Mouse (Mus musculus) midbrain, embryonic 11.5 days (tissue): ENCODE measurements around the gene Rpl13a. TPM values are rescaled to one million over a fixed set of nuclear protein-coding genes. Genes with fewer than 3 reads are reported as not detected.
"Not testable (repeated sequence)": the region's sequence is repeated elsewhere in the genome, so short reads cannot be mapped to it uniquely, and the experiment has no call there.

Experiments
- ATAC-seq: fragments of 200-750 bp; cut with Nextera tagmentation; 2 replicates; pipeline ENCODE4 v1.8.0; 2017; ENCODE audit warnings: moderate TSS enrichment, moderate library complexity; ENCODE audit not compliant: low FRiP score
- DNase-seq: peaks from one replicate; pipeline ENCODE4 v3.0.0; 2015; ENCODE audit warnings: low spot score; ENCODE audit errors: missing footprints
- H3K27ac ChIP-seq: fragments of 300-500 bp; sonication (generic); 2 replicates; pipeline ENCODE4 v1.5.1; 2014; ENCODE audit warnings: low read depth, low read length
- H3K27me3 ChIP-seq: fragments of 300-500 bp; sonication (generic); 2 replicates; pipeline ENCODE4 v1.6.1; 2014; ENCODE audit warnings: mild to moderate bottlenecking, low read length, moderate library complexity, mixed read lengths; ENCODE audit not compliant: control insufficient read depth, insufficient read depth
- H3K36me3 ChIP-seq: fragments of 300-500 bp; sonication (generic); 2 replicates; pipeline ENCODE4 v1.6.1; 2014; ENCODE audit warnings: mild to moderate bottlenecking, low read length, moderate library complexity, mixed read lengths; ENCODE audit not compliant: control insufficient read depth, insufficient read depth
- H3K4me1 ChIP-seq: fragments of 300-500 bp; sonication (generic); 2 replicates; pipeline ENCODE4 v1.6.1; 2014; ENCODE audit warnings: low read length; ENCODE audit not compliant: control insufficient read depth, insufficient read depth
- H3K4me2 ChIP-seq: fragments of 300-500 bp; sonication (generic); 2 replicates; pipeline ENCODE4 v1.6.1; 2014; ENCODE audit warnings: mild to moderate bottlenecking, moderate library complexity
- H3K4me3 ChIP-seq: fragments of 300-500 bp; sonication (generic); 2 replicates; pipeline ENCODE4 v1.5.1; 2014; ENCODE audit warnings: low read depth, low read length
- H3K9ac ChIP-seq: fragments of 300-500 bp; sonication (generic); 2 replicates; pipeline ENCODE4 v1.6.1; 2014; ENCODE audit warnings: low read length
- H3K9me3 ChIP-seq: fragments of 300-500 bp; sonication (generic); 2 replicates; pipeline ENCODE4 v1.6.1; 2016; ENCODE audit warnings: low read length; ENCODE audit not compliant: control insufficient read depth
- WGBS: fragments of 180-500 bp; shearing (Covaris S2); extraction: QIAGEN DNeasy Blood & Tissue Kit; methylation state at CpG from one replicate; pipeline ENCODE4 v1.1.7; 2014; 5-methylcytosine and 5-hydroxymethylcytosine counted together
- polyA plus RNA-seq: library from polyadenylated mRNA; unstranded; fragments of >200 nt; fragmentation: Nextera tagmentation; extraction: Ambion mirVana; gene quantifications from 2 replicates; pipeline ENCODE4 v1.2.1, GENCODE M21; 2014

The Rpl13a gene
- polyA plus RNA-seq, 1 experiment from 2014 or later, result 1,290 TPM

DNA sequence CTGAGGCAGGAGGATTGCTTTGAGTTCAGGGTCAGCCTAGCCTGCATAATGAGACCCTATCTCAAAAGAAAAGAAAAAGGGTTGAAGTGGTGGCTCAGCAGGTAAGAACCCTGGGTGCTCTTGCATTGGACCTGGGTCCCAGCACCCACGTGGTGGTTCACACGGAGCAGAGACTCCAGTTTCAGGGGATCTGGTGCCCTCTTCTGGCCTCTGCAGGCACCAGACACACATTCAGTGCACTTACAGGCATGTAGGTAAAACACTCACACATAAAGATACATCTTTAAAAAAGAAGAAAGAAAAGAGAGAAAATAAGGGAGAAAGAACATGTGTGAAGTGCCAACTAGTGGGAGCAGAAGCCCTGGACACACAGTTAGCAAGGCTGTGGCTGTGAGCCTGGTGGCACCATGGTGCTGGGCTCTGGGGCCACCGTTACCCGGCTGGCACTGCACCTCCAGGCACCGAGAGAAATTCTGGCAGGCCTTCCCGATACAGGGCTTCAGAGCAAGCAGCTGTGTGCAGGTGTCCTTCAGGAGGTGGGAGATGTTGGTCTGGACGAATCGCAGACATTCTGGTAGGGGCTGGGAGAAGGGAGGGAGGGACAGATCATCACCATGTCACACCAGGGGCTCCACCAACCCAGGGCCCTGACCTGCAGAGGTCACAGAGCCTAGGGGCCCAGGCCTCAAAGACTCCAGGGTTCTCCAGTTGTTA is 5.0 kb upstream of the Rpl13a start:
- DNase-seq, result no peak
- no peak overlapping the region for H3K4me2 ChIP-seq
- H3K9ac ChIP-seq, result no peak overlapping the region
- H3K36me3 ChIP-seq, result no peaks in the 10 kb centered on the region
- H3K9me3 ChIP-seq, result no peaks in the 10 kb centered on the region
- H3K27ac ChIP-seq, result no peak overlapping the region
- peaks cover 9% of the 10 kb centered on the region; the same call in 1 of the 2 replicates for H3K27me3 ChIP-seq
- peaks cover 8% of the 10 kb centered on the region for H3K4me1 ChIP-seq
- 85% methylated on average over 8 of the region's 8 CpGs for WGBS
- no peak overlapping the region for H3K4me3 ChIP-seq
- ATAC-seq, result no peak

DNA sequence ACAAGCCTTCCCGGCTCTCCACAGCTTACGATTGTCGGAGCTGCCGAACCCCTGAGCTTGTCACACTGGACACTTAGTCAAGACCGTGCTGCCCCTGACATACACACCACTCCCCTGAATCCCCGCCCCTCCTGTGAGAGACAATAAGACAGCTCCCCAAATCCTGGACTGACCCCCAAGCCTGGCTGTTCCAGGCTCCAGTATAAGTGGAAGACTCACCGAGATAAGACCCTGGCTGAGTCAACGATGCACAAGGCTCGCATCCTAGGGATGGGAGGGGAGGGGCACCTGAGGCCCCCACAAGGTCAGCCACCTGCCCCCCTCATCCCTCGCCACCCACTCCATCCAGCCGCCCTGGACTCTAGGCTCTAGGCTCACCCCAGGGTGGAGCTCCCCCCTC is 3.3 kb upstream of the Rpl13a start:
- Histone ChIP-seq H3K9ac (0 out of 2 replicates have a peak overlapping the region, but pooled peaks have one; percentile 27), H3K27me3 (peaks cover 9% of the 10 kb centered on the region; the same call in 1 of the 2 replicates), H3K36me3 (peaks cover 7% of the 10 kb centered on the region), H3K9me3 (no peaks in the 10 kb centered on the region), H3K4me1 (peaks cover 15% of the 10 kb centered on the region), H3K4me3 (no peak overlapping the region), H3K4me2 (no peak overlapping the region), H3K27ac (no peak overlapping the region)
- WGBS, result 83% methylated on average over 11 of the region's 11 CpGs
- DNase-seq, result no peak
- no peak for ATAC-seq

DNA sequence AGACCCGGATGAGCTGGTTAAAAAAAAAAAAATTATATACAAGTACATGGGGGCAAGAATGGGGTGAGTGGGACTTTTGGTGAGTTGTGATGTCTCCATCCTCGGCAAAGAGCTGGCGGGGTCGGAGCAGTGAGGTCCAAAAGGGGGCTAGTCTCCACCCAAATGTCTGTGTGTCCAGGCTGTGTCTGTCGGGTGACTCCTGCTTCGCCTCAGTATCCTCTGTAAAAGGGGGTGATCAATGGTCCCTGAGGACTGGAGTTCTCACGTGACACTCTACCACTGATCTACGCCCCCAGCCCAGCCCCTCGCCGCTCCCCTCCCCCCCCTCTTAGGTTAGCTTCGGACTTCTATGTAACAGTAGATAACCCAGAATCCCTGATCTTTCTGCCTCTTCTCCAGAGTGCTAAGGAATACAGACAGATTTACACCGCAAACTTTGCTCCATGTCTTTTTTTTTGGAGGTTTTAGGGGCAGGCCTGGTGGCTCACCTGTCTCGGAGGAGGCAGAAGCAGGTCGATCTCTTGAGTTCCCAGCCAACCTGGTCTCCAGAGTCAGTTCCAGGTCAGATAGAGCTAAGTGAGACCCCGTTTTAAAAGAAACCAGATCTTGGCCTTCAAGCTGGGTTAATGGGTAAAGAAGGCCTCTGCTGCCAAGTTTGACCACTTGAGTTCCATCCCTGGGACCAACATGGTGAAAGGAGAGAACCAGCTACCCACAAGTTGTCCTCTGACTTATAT is 1.4 kb upstream of the Rpl13a start:
- peak; percentile 89 for DNase-seq
- peak overlapping the region; percentile 83 for H3K9ac ChIP-seq
- H3K4me1 ChIP-seq, result peaks cover 24% of the 10 kb centered on the region

DNA sequence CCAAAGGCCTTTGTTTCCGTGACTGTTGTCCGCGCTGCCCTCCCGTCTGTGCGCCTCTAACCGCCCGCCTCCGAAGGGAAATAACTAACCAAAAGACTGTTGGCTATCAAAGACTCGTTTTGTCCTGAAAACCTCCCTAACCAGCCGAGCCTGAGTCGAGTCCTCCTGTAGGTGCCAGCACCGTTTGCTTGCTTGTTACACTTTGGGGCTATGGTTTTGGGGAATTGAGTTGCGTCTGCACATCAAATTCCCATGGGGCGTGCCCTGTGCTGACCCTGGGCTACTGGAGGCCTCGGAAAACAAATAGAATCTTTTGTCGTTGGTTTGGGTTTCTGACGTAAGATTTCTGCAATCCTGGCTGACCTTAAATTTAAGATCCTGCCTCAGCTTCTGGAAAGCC is 757 bp upstream of the Rpl13a start:
- Histone ChIP-seq H3K36me3 (peaks cover 25% of the 10 kb centered on the region), H3K4me1 (peaks cover 26% of the 10 kb centered on the region), H3K9me3 (no peaks in the 10 kb centered on the region), H3K4me2 (peak overlapping the region; percentile 59), H3K4me3 (peak overlapping the region; percentile 96), H3K9ac (peak overlapping the region; percentile 83), H3K27me3 (no peaks in the 10 kb centered on the region), H3K27ac (peak overlapping the region; percentile 83)
- no peak for ATAC-seq
- DNase-seq, result no peak
- WGBS, result under 1% methylated on average over 17 of the region's 17 CpGs

More for the DNA sequence above, 1.4 kb upstream of the Rpl13a start:
- ATAC-seq, result no peak
- Histone ChIP-seq H3K4me2 (peak overlapping the region; percentile 59), H3K27me3 (peaks cover under 1% of the 10 kb centered on the region; the same call in 1 of the 2 replicates), H3K27ac (peak overlapping the region; percentile 83), H3K9me3 (no peaks in the 10 kb centered on the region), H3K4me3 (peak overlapping the region; percentile 96), H3K36me3 (peaks cover 25% of the 10 kb centered on the region)
- WGBS, result 52% methylated on average over 15 of the region's 15 CpGs

DNA sequence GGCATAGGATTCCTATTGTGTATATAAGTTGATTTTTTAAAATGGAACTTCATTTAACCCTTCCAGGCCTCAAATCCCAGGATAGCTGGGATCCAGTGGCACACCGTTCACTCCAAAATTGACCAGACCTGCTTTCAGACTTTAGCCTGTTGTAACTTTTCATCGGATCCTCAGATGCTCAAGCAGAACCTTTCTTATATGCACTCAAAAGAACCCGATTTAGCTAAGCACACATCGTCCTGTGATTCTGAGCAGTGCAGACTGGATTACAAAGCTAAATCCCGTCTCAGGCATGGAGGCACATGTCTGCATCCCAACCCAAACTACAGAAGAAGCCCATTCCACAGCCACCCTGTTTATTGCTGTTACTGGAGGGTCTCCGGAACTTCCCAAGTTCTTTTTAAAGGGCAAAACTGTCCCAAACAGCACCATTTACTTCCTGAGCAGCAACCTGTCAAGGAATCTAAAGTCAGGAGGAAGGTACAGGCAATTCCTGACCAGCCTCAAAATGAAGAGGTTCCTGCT is 799 bp downstream of the Rpl13a start:
- Histone ChIP-seq H3K9ac (peak overlapping the region; percentile 100), H3K4me3 (peak overlapping the region; percentile 96), H3K9me3 (no peaks in the 10 kb centered on the region), H3K4me1 (peaks cover 32% of the 10 kb centered on the region), H3K4me2 (peak overlapping the region; percentile 64), H3K36me3 (peaks cover 29% of the 10 kb centered on the region), H3K27ac (peak overlapping the region; percentile 87), H3K27me3 (no peaks in the 10 kb centered on the region)
- DNase-seq (peak; percentile 89), ATAC-seq (no peak)
- WGBS, result 3% methylated on average over 6 of the region's 6 CpGs

DNA sequence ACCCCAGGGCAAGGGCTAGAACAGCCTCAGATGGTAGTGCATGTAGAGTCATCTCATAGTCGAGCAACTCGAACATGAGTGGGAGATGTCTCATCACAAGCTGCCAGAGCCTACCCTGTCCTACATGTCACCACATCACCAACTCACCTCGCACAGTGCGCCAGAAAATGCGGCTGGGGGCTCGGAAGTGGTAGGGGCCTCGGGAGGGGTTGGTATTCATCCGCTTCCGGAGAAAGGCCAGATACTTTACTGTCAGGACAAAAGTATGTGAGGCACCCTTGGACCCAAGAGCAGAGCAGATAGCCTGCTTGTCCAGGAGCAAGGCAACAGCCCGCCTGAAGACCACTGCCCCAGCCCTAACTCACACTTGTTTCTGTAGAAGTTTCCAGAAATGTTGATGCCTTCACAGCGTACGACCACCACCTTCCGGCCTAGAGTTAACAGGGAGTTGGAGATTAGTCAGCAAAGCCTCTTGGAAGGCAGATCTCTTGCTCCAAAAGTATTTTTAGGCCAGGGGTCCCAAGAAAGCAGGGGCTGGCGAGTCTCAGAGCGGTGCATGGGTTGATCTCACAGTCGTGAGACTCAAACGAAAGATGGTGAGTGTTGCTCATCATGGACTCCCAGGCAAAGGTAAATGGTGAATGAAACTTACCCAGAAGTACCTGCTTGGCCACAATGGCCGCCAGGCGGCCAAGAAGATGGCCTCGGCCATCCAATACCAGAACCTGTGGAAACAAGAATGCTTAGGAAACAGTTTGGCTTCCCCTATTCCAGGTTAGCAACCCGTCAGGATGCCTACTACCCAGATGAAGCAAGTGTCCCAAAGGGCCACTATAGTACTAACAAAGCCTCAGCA is 1.5 kb downstream of the Rpl13a start:
- DNase-seq, result no peak
- Histone ChIP-seq H3K9me3 (no peaks in the 10 kb centered on the region), H3K27me3 (no peaks in the 10 kb centered on the region), H3K27ac (peak overlapping the region; percentile 87), H3K4me3 (peak overlapping the region; percentile 96), H3K4me2 (peak overlapping the region; percentile 64), H3K36me3 (peaks cover 31% of the 10 kb centered on the region), H3K4me1 (peaks cover 33% of the 10 kb centered on the region), H3K9ac (peak overlapping the region; percentile 100)
- ATAC-seq, result no peak
- WGBS, result 48% methylated on average over 21 of the region's 21 CpGs

DNA sequence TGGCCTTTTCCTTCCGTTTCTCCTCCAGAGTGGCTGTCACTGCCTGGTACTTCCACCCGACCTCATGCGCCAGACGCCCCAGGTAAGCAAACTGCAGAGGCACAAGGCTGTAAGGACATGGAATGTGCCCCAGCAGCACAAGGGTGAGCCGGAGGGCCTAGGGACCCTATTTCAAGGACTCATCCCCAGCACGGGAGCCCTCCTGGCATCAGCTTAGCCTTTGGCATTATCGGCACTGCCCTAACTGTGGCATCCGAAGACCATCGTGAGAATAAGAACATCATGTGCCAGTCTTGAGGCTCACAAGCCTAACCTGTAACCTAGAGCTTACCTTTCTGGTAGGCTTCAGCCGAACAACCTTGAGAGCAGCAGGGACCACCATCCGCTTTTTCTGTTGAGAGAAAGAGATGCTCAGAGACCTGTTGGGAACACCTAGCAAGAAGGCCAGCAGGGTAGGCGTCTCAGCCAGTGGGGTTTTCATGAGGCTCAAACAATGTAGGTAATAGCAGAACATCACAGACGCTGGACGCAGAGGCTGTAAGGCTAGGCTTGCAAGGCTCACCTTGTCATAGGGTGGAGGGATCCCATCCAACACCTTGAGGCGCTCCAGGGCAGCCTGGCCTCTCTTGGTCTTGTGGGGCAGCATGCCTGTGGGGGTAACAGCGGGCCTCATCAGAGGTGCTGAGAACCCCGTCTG is 2.3 kb downstream of the Rpl13a start:
- 82% methylated on average over 17 of the region's 17 CpGs for WGBS
- DNase-seq (no peak), ATAC-seq (no peak)
- H3K4me3 ChIP-seq, result peak overlapping the region; percentile 13
- peak overlapping the region; percentile 100 for H3K9ac ChIP-seq
- no peaks in the 10 kb centered on the region for H3K27me3 ChIP-seq
- no peaks in the 10 kb centered on the region for H3K9me3 ChIP-seq
- peaks cover 39% of the 10 kb centered on the region for H3K36me3 ChIP-seq
- H3K4me2 ChIP-seq, result peak overlapping the region; percentile 64
- peak overlapping the region; percentile 16; the same call in 1 of the 2 replicates for H3K27ac ChIP-seq
- H3K4me1 ChIP-seq, result peaks cover 33% of the 10 kb centered on the region

DNA sequence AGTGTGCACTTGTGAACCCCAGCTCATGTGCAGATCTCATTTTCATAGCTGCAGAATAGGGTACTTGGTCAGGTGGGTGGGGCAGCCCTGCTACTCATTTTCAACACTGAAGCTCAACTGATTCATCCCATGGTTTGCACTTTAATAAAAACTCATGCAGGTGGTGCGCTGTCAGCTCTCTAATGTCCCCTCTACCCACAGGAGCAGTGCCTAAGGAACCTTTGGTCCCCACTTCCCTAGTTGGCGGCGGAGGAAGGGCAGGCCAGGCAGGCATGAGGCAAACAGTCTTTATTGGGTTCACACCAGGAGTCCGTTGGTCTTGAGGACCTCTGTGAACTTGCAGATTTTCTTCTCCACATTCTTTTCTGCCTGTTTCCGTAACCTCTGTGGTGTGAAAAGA is 2.9 kb downstream of the Rpl13a start:
- DNase-seq, result peak; percentile 91
- not testable (repeated sequence) for H3K4me3 ChIP-seq, ATAC-seq, H3K27me3 ChIP-seq, H3K9me3 ChIP-seq, H3K4me2 ChIP-seq, H3K9ac ChIP-seq
- H3K4me1 ChIP-seq, result peaks cover 33% of the 10 kb centered on the region
- peaks cover 45% of the 10 kb centered on the region for H3K36me3 ChIP-seq
- H3K27ac ChIP-seq, result peak overlapping the region; percentile 41
- WGBS, result 58% methylated on average over 5 of the region's 5 CpGs
